Mouse (Mus musculus): ENCODE results near the gene Il1rapl2. TPM values are rescaled to one million over a fixed set of nuclear protein-coding genes. Genes with fewer than 3 reads are reported as not detected.

Gene Il1rapl2
- not detected in 2 replicates for polyA plus RNA-seq (2012; rRNA removed; ENCODE audit: low replicate concordance)

DNA sequence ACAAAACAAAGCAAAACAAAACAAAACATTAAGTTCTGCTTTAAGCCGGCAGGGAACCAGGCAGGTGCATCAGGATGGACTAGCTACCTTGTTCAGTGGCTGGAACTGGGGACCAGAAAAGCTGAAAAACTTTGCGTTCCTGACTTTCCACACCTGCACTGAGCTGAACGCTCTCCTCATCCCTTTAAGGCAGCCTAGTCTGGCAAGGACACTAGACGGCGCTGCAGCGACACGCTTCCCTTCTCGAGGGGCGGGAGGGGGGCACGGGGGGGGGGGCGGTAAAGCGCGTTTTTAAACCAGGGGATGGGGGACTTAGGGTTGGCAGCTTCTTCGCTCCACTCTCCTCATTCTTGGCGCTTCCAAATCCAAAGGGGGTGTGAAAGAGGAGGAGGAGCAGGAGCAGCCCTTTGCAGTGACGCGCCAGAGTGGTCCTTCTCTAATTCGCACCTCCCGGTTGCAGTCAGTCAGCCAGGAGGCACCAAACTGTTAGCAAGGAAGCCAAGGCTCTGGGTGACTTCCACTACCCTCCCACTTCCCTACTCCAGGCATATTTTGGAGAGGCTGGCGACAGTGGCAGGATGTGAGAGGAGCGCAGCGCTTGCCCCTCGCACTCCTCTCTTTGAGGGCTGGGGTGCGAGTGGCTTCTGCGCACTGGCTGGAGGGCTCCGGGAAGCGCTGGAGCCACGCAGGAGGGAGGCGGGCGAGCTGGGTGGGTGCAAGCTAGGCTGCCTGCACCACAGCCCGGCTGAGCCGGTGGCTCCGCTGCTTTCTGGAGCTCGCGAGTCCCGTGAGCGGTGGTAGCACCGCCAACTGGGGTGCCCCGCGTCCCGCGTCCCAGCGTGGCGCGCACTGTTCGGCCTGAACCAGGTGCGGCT, at the start of gene Il1rapl2:
Gene Il1rapl2 (plus strand): TSS at position 288 of the 875 bp plus-strand sequence.

DNA sequence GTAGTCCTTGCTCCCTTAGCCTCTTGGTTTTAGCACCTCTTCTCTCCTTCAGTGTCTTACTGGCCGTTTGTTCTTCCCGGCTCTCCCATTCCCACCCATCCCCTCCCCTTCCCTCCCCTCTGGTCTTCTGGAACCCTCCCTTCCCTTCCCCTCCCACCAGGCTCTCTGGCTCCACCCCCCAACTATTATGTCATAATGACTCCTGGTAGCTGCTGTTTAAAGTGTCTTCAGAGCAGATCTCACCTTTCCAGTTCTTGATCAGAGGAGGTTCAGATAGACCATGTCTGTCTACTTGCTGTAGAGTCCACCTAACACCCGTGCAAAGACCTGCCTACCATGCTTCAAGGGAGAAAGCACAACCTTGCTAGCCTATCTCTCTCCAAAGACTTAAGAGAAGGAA, 639.1 kb downstream of the Il1rapl2 start, which contains the start of gene Tex13a:
Gene Tex13a (minus strand): TSS at position 101 of the 400 bp plus-strand sequence.

All from subcutaneous adipose tissue, adult 2 months (tissue).